Mouse (Mus musculus) midbrain, embryonic 14.5 days (tissue): ENCODE data around the gene Hormad2. TPM values are rescaled to one million over a fixed set of nuclear protein-coding genes. Genes with fewer than 3 reads are reported as not detected.
A peak's percentile ranks its signal among the peaks of the same experiment; 100 is the strongest.

Experiments used
- ATAC-seq: fragments of 200-750 bp; cut with Nextera tagmentation; 2 replicates; pipeline ENCODE4 v1.8.0; 2017; ENCODE audit warnings: moderate number of reproducible peaks, moderate library complexity; ENCODE audit not compliant: low FRiP score, low TSS enrichment
- DNase-seq: peaks from one replicate; pipeline ENCODE4 v3.0.0-alpha.2; 2015
- H3K27ac ChIP-seq: fragments of 300-500 bp; sonication (generic); replicated peaks from 2 replicates; pipeline ENCODE4 v1.5.1; 2014; ENCODE audit warnings: mild to moderate bottlenecking, low read depth, low read length, moderate library complexity
- H3K27me3 ChIP-seq: fragments of 300-500 bp; sonication (generic); 2 replicates; pipeline ENCODE4 v1.6.1; 2014; ENCODE audit warnings: low read length, control low read depth, mixed read lengths; ENCODE audit not compliant: control insufficient read depth, insufficient read depth
- H3K36me3 ChIP-seq: fragments of 300-500 bp; sonication (generic); 2 replicates; pipeline ENCODE4 v1.6.1; 2014; ENCODE audit warnings: low read length, control low read depth; ENCODE audit not compliant: control insufficient read depth, insufficient read depth
- H3K4me1 ChIP-seq: fragments of 300-500 bp; sonication (generic); 2 replicates; pipeline ENCODE4 v1.6.1; 2014; ENCODE audit warnings: mild to moderate bottlenecking, antibody characterized with exemption, low read length, control low read depth; ENCODE audit not compliant: control insufficient read depth, insufficient read depth
- H3K4me2 ChIP-seq: fragments of 300-500 bp; sonication (generic); 2 replicates; pipeline ENCODE4 v1.6.1; 2014; ENCODE audit warnings: mild to moderate bottlenecking, low read length, moderate library complexity
- H3K4me3 ChIP-seq: fragments of 300-500 bp; sonication (generic); replicated peaks from 2 replicates; pipeline ENCODE4 v1.5.1; 2014; ENCODE audit warnings: low read depth, low read length
- H3K9ac ChIP-seq: fragments of 300-500 bp; sonication (generic); replicated peaks from 2 replicates; pipeline ENCODE4 v1.6.1; 2014; ENCODE audit warnings: mild to moderate bottlenecking, low read length, moderate library complexity
- H3K9me3 ChIP-seq: fragments of 300-500 bp; sonication (generic); 2 replicates; pipeline ENCODE4 v1.6.1; 2016; ENCODE audit warnings: low read length, control low read depth, mixed read lengths; ENCODE audit not compliant: control insufficient read depth
- WGBS: fragments of 180-500 bp; shearing (Covaris S2); extraction: QIAGEN DNeasy Blood & Tissue Kit; methylation state at CpG from one replicate; pipeline ENCODE4 v1.1.7; 2014; 5-methylcytosine and 5-hydroxymethylcytosine counted together
- polyA plus RNA-seq: library from polyadenylated mRNA; unstranded; fragments of >200 nt; fragmentation: Nextera tagmentation; extraction: Ambion mirVana; gene quantifications from 2 replicates; pipeline ENCODE4 v1.2.1, GENCODE M21; 2014

Gene Hormad2
- polyA plus RNA-seq, 1 experiment from 2014 or later, result 0.14 TPM

- Histone ChIP-seq H3K4me3 (no peak overlapping the region), H3K9me3 (no peaks in the 10 kb centered on the region), H3K36me3 (no peaks in the 10 kb centered on the region), H3K4me1 (no peaks in the 10 kb centered on the region), H3K27me3 (no peaks in the 10 kb centered on the region), H3K27ac (no peak overlapping the region), H3K4me2 (no peak overlapping the region), H3K9ac (no peak overlapping the region)
- ATAC-seq (no peak), DNase-seq (peak; percentile 82)
- 81% methylated on average over 3 of the region's 3 CpGs for WGBS
Observed at GRCm38 (mm10) chr11:4436631-4437030, 4.3 kb downstream of the Hormad2 start.

- Histone ChIP-seq H3K9ac (no peak overlapping the region), H3K36me3 (no peaks in the 10 kb centered on the region), H3K4me3 (no peak overlapping the region), H3K27me3 (no peaks in the 10 kb centered on the region), H3K4me1 (no peaks in the 10 kb centered on the region), H3K27ac (no peak overlapping the region), H3K4me2 (no peak overlapping the region), H3K9me3 (no peaks in the 10 kb centered on the region)
- ATAC-seq (no peak), DNase-seq (no peak)
- 86% methylated on average over 4 of the region's 4 CpGs for WGBS
Observed at GRCm38 (mm10) chr11:4434461-4434860, 6.4 kb downstream of the Hormad2 start.

GRCm38 (mm10) chr11:4423818-4424217 lies 17.1 kb downstream of the Hormad2 start:
- H3K4me1 ChIP-seq, result no peaks in the 10 kb centered on the region
- no peak for ATAC-seq
- H3K4me3 ChIP-seq, result no peak overlapping the region
- H3K27ac ChIP-seq, result no peak overlapping the region
- no peak overlapping the region for H3K4me2 ChIP-seq
- no peaks in the 10 kb centered on the region for H3K27me3 ChIP-seq
- H3K9ac ChIP-seq, result no peak overlapping the region
- DNase-seq, result no peak
- WGBS, result 89% methylated on average over 8 of the region's 8 CpGs
- no peaks in the 10 kb centered on the region for H3K36me3 ChIP-seq
- H3K9me3 ChIP-seq, result no peaks in the 10 kb centered on the region

GRCm38 (mm10) chr11:4422494-4423425 lies 18.1 kb downstream of the Hormad2 start:
- no peaks in the 10 kb centered on the region for H3K4me1 ChIP-seq
- H3K27ac ChIP-seq, result no peak overlapping the region
- H3K9ac ChIP-seq, result no peak overlapping the region
- H3K36me3 ChIP-seq, result no peaks in the 10 kb centered on the region
- H3K27me3 ChIP-seq, result no peaks in the 10 kb centered on the region
- H3K4me3 ChIP-seq, result no peak overlapping the region
- no peak for ATAC-seq
- no peak overlapping the region for H3K4me2 ChIP-seq
- no peak for DNase-seq
- 81% methylated on average over 16 of the region's 16 CpGs for WGBS
- no peaks in the 10 kb centered on the region for H3K9me3 ChIP-seq

- Histone ChIP-seq H3K9me3 (no peaks in the 10 kb centered on the region), H3K9ac (no peak overlapping the region), H3K27me3 (no peaks in the 10 kb centered on the region), H3K36me3 (no peaks in the 10 kb centered on the region), H3K27ac (no peak overlapping the region), H3K4me2 (no peak overlapping the region), H3K4me1 (no peaks in the 10 kb centered on the region), H3K4me3 (no peak overlapping the region)
- peak; percentile 79 for DNase-seq
- no peak for ATAC-seq
- WGBS, result 56% methylated on average over 6 of the region's 6 CpGs
Observed at GRCm38 (mm10) chr11:4421933-4422488, 18.9 kb downstream of the Hormad2 start.

GRCm38 (mm10) chr11:4417986-4418385 lies 22.9 kb downstream of the Hormad2 start:
- 89% methylated on average over 3 of the region's 3 CpGs for WGBS
- no peak for ATAC-seq

GRCm38 (mm10) chr11:4412294-4412693 lies 28.6 kb downstream of the Hormad2 start:
- H3K27me3 ChIP-seq, result no peaks in the 10 kb centered on the region
- WGBS, result 95% methylated on average over 4 of the region's 4 CpGs

More at GRCm38 (mm10) chr11:4417986-4418385, 22.9 kb downstream of the Hormad2 start:
- Histone ChIP-seq H3K4me1 (no peaks in the 10 kb centered on the region), H3K4me2 (no peak overlapping the region), H3K27ac (no peak overlapping the region), H3K36me3 (no peaks in the 10 kb centered on the region), H3K9ac (no peak overlapping the region), H3K27me3 (no peaks in the 10 kb centered on the region), H3K9me3 (no peaks in the 10 kb centered on the region), H3K4me3 (no peak overlapping the region)
- no peak for DNase-seq

GRCm38 (mm10) chr11:4404277-4404676 lies 36.6 kb downstream of the Hormad2 start:
- no peak overlapping the region for H3K27ac ChIP-seq
- no peaks in the 10 kb centered on the region for H3K36me3 ChIP-seq
- H3K4me3 ChIP-seq, result no peak overlapping the region
- no peaks in the 10 kb centered on the region for H3K27me3 ChIP-seq
- no peak overlapping the region for H3K4me2 ChIP-seq
- no peak for DNase-seq
- no peaks in the 10 kb centered on the region for H3K9me3 ChIP-seq
- H3K4me1 ChIP-seq, result no peaks in the 10 kb centered on the region
- ATAC-seq, result no peak
- WGBS, result 54% methylated on average over 4 of the region's 4 CpGs
- no peak overlapping the region for H3K9ac ChIP-seq

More at GRCm38 (mm10) chr11:4412294-4412693, 28.6 kb downstream of the Hormad2 start:
- Histone ChIP-seq H3K4me1 (no peaks in the 10 kb centered on the region), H3K4me2 (no peak overlapping the region), H3K27ac (no peak overlapping the region), H3K9ac (no peak overlapping the region), H3K9me3 (no peaks in the 10 kb centered on the region), H3K4me3 (no peak overlapping the region), H3K36me3 (no peaks in the 10 kb centered on the region)
- no peak for DNase-seq
- ATAC-seq, result no peak

GRCm38 (mm10) chr11:4403381-4403780 lies 37.5 kb downstream of the Hormad2 start:
- Histone ChIP-seq H3K4me2 (no peak overlapping the region), H3K27ac (no peak overlapping the region), H3K4me1 (no peaks in the 10 kb centered on the region), H3K4me3 (no peak overlapping the region), H3K27me3 (no peaks in the 10 kb centered on the region), H3K9ac (no peak overlapping the region), H3K9me3 (no peaks in the 10 kb centered on the region), H3K36me3 (no peaks in the 10 kb centered on the region)
- 89% methylated on average over 7 of the region's 7 CpGs for WGBS
- DNase-seq, result no peak
- no peak for ATAC-seq
